Mouse (Mus musculus) small intestine, adult 2 months (tissue): ENCODE measurements around the gene Elp6.

Source experiments
- CTCF ChIP-seq: fragments of 200-500 bp; IDR thresholded peaks from 2 replicates; pipeline ENCODE4 v1.5.1; 2012; ENCODE audit warnings: low read depth, mild to moderate bottlenecking, control low read depth, inconsistent platforms, low read length, moderate library complexity, mixed read lengths; ENCODE audit not compliant: insufficient replicate concordance, insufficient read length; ENCODE audit errors: extremely low read depth
- POLR2A ChIP-seq: fragments of 200-500 bp; IDR thresholded peaks from 2 replicates; pipeline ENCODE4 v1.6.1; 2012; ENCODE audit warnings: low read depth, mild to moderate bottlenecking, control low read depth, inconsistent platforms, low read length, moderate library complexity

DNA sequence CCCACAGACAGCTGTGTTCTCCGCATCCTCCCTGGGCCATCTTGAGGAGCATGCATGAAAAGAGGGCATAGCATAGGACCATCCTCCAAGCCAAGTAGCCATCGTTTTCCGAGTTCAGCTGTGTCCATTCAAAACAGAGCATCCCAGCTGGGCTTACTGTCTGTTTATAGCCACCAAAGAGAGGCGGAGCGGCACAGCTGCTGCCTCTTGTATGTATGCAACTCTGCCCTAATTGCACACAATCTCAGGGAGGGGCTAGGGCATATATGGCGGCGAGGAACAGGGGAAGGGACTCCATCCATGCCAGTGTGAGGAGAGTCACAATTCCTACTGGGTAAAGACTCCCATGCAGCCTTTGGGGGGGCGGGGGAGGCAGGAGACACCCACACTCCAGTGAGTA, 41.8 kb upstream of the Elp6 start:
- TF ChIP-seq CTCF (no peak), POLR2A (no peak)
